Mouse (Mus musculus): ENCODE results near the gene Cep152. TPM values are rescaled to one million over a fixed set of nuclear protein-coding genes. Genes with fewer than 3 reads are reported as not detected.
A peak's percentile ranks its signal among the peaks of the same experiment; 100 is the strongest.

Cep152 gene
- total RNA-seq, 1 experiment from 2014 or later = 15.9 TPM

DNA sequence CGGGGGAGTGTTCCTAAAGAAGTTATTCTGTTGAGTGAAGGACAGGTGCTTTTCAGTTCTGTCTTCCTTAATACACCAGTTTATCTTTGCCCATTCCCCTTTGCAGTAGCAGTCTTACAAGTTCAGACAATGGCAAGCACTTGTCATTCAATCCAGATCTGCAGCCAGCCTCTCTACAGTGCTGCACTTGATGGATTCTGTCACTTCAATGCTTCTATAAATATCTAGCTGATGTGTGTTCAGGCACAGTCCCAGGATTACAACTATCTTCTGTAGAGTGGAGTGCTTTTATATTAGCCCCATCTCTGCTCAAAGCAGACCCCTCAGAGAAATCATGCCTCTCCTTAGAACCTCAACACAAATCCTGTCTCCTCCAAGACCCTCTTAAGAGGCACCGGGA lies 5.1 kb upstream of the Cep152 start:
- ATAC-seq (ENCODE audit: extremely low read depth, insufficient number of reproducible peaks, low FRiP score, poor library complexity, severe bottlenecking) = no peak

DNA sequence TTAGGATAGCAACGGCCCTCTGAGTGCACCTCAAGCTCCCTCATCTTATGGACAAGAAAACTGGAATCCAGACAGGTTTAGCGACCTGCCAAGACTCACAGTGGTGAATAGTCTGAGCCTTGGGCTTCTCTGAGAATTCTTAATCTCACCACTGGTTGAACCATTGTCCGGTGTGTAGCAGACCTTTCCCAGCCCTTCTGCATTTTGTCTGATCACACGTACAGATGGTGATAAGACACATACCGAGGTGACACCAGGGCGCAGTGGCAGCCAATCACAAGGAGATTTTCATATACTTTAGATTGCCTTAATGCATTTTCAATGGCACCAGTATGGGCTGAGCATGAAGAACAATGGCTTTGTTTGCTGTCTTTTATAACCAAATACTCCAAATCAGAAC lies 3.6 kb upstream of the Cep152 start:
- ATAC-seq (ENCODE audit: extremely low read depth, insufficient number of reproducible peaks, low FRiP score, poor library complexity, severe bottlenecking) = no peak

DNA sequence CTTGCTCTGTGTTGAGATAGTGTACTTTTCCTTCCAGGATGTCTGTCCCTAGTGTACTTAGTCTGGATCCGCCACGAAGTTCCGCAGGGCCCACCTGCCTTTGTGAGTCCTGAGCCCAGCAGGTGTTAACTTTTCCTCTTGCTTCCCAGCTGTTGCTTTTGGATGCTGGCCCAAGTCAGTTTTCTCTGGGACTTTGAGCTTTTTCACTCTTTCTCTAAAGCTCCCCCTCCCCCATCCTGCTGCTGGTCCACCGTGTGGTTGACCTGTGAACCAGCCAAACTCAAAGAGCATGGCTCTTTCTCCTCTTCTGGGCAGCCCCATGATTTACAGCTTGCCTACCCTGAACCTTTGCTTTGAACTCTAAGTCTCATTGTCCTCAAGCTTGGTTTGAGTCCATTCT lies 1.6 kb upstream of the Cep152 start:
- no peak for ATAC-seq (ENCODE audit: extremely low read depth, insufficient number of reproducible peaks, low FRiP score, poor library complexity, severe bottlenecking)

DNA sequence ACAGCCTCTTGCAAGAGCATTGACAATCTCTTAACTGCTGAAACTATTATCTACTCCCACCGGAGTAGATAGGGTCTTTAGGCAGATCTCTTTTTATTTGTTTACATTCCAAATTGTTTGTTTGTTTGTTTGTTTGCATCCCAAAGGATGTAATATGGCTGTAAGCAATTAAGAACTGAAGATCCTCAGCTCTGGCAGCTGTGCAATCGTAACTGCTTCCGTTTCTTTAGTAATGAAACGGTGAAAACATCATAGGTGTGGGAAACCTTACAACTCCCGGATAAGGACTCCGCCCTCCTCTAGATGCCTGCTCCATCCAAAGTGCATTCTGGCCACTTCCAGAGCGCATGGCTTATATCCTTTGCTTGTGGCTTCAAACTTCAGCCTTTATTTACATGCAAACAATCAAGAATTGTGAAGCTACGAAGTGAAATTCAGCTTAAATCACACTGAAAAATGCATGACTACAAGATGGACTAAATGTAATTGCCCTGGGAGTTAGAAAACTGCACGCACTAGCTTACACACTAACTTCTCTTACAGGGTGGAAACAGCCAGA lies 707 bp downstream of the Cep152 start:
- ATAC-seq (ENCODE audit: extremely low read depth, insufficient number of reproducible peaks, low FRiP score, poor library complexity, severe bottlenecking) = no peak

DNA sequence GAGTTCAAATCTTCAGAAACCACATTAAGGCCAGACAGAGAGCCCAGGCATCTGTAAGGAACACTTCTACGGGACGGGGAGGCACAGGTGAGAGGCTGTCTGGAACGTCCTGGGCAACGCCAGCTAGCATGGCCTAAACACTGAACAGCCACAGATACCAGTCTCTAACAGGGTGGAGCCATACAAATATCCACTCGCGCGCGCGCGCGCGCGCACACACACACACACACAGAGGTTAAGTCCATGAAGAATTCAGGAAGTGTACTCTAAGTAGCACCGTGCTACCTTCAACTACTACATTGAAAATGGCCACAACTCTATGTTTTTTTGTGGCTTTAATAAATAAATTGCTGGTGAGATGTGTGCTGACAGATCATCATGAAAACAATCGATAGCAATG lies 1.7 kb downstream of the Cep152 start:
- no peak for ATAC-seq (ENCODE audit: extremely low read depth, insufficient number of reproducible peaks, low FRiP score, poor library complexity, severe bottlenecking)

DNA sequence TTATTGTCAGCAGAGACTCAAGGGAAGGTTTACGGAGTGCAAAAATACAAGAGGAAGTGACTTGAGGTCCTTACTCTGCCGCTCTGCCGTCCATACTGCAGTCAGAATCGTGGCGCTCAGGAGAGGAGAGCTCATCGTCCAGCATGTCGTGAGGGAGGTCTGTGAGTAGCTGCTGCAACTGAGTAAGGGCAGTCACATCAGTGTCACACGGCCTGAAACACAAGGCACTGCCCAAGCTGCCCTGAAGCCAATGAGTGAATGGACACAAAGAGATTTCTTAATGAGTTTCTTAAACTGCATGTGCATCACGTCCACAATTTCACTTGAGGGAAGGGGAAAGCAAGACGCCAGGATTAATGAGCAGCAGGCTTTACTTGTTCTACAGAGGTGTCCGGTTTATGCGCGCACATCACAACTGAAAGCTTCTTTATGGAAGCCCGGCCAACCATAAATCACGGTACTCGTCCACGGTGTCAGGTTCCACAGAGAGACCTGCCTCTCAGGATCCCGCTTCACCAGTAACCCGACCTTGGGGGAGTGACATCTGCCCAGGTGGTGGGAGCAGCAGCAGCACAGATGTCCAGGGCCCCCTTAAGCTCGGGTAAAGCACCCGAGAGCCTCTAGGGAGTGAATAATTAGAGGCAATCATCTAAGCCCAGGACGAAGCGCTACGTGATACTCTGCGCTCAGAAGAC lies 4.6 kb downstream of the Cep152 start:
- ATAC-seq (ENCODE audit: extremely low read depth, insufficient number of reproducible peaks, low FRiP score, poor library complexity, severe bottlenecking) = no peak

DNA sequence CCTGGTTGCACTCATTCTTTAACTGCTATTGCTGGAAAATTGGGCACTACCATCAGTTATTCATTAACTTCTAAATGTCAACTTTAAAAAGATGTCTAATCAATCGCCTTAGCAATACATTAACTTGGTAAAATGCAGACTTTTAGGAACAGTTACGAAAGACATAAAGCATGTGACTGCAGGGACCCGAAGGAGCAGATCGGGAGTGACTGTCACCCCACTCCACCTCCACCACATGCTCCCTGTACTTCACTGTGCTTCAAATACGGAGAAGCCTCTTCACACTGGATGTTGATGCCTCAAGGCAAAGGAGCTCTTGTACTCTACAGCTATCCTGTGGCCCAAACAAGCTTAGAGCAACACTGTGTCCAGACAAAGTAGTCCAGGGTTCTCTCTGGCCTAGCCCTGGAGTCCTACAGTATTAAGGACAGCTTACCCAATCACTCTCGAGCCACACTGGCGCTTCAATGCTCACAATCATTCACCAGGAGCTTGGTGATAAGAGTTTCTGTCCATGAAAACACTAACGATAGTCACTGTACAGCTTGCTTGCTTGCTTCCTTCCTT lies 9.0 kb downstream of the Cep152 start:
- no peak for ATAC-seq (ENCODE audit: extremely low read depth, insufficient number of reproducible peaks, low FRiP score, poor library complexity, severe bottlenecking)

DNA sequence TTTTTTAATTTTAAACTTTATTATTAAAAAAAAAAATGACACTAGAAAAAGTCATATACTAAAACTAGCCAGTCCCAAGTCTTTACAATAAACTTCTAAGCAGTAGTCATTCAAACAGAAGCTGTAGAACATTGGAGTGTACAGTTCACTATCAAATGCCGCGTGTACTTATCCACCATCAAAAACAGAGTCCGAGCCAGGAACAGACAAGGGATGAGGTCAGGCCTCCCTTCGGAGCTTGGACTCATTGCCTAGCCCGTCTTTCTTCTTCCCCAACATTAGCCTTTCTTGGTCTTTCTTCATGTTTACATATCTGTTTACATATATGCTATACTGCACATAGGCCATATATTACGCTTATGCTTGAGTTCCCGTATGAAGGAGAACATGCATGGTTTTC lies 9.5 kb downstream of the Cep152 start:
- no peak for ATAC-seq (ENCODE audit: extremely low read depth, insufficient number of reproducible peaks, low FRiP score, poor library complexity, severe bottlenecking)

DNA sequence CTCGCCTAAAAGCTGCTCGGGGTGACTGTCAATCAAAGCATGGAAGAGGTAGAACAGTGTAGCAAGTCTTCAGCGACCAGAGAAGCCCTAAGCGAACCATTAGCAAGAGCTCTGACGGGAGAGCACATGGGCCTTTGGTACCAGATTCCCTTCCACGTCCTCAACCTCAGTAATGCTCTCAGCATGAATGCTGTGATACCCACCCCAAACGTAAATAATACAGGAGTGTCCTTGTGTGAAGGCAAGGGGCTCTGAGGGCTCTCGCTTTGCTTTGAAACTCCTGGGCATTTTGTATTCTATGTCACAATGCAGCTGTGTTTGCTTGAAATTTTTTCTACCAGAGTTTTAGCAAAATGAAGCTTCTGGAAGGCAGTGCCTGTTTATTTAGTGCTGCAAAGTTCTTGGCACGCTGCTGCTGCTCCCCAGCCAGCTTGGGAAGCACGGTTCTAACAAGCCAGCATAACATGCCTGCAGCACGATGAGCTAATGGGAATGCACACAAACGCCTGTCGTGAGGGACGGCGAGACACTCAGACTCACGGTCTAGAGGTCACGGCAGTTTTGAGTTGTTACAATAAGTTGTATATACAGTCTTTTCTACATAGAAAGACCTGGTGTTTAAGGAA lies 18.6 kb downstream of the Cep152 start:
- ATAC-seq (ENCODE audit: extremely low read depth, insufficient number of reproducible peaks, low FRiP score, poor library complexity, severe bottlenecking) = no peak

DNA sequence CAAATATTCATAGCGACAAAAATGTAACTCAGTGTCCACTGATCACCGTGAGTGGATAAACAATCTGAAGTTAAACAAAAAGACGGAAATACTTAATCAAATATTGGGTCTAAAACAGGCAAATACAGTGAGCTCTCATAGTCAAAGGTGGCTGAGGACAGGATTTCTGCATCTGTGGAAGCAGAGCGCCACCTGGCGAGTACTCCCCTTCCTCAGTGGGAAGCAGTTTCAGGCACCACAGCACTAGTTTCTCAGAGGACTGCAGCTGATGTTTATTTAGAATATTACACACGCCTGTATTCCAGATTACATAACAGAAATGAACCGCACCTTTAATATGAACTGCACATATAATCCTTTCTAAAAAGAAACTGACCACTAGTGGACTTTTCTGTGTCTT lies 20.3 kb downstream of the Cep152 start:
- ATAC-seq (ENCODE audit: extremely low read depth, insufficient number of reproducible peaks, low FRiP score, poor library complexity, severe bottlenecking) = no peak

DNA sequence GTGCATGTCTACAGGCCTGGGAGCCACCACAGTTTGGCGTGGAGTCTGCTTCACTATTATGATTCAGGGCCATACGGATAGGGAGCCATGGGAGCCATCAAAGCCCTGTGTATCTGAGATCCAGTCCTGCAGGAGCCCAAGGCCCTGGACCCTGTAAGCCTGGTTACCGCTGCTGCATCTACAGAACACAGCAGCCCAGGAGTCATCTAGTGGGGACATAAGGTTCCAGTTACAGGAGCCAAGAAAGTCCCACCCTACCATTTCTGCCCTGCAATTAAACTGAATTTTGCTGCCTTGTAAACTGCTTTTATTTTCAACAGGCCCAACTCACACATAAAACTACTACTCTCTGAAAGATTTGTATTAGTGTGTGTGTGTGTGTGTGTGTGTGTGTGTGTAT lies 21.9 kb downstream of the Cep152 start:
- no peak for ATAC-seq (ENCODE audit: extremely low read depth, insufficient number of reproducible peaks, low FRiP score, poor library complexity, severe bottlenecking)

DNA sequence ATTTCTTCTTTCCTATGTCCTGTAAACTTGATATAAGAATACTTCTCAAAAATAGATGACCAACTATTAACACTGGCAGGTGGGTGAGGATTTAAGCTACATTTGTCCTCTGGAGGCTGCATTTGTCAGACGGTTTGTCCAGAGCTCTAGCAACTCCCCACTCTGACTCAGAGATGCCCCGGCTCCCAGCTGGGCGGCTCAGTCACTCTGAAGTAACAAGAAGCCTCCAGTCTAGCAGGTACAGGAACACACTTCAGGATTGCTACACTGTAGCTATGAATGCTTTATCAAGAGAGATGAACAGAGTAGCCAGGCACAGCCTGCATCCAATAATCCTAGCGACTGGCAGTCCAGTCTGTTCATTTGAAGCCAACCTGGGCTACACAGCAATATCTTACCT lies 26.0 kb downstream of the Cep152 start:
- no peak for ATAC-seq (ENCODE audit: extremely low read depth, insufficient number of reproducible peaks, low FRiP score, poor library complexity, severe bottlenecking)

DNA sequence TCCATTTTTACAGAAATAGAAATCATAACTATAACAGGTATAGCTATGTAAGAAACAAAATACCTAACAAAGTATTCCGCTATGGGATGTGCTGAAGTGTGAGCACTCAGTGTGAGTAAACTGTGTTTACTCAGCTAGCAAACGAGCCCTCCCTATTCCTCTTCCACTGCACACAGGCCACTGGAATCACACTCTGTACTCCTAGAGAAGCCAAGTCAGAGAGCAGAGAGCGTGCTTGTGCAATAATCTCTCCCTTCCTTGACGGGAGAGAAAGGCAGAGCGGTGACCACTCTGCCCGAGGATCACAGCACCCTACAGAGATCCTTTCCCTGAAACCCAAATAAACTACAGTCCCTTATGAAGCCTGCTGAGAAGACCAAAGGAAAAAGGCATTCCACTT lies 26.7 kb downstream of the Cep152 start:
- no peak for ATAC-seq (ENCODE audit: extremely low read depth, insufficient number of reproducible peaks, low FRiP score, poor library complexity, severe bottlenecking)

DNA sequence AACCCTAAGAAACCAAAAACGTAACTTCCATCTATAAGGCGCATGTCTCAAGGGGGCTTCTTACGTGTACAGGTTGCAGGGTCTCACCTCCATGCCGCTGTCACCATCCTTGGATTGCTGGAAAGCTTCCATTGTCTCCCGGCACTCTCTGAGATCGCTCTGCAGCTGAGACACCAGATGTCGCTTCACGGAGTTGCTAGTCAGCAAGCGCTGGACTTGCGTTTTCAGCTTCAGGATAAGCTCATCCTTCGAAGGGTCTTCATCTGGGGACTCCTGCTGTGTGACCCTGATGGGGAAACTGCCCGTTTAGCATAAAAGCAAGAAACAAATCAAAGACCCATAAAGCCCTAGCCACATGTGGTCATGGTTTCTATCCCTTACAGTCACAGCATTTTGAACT lies 30.1 kb downstream of the Cep152 start:
- ATAC-seq (ENCODE audit: extremely low read depth, insufficient number of reproducible peaks, low FRiP score, poor library complexity, severe bottlenecking) = no peak

DNA sequence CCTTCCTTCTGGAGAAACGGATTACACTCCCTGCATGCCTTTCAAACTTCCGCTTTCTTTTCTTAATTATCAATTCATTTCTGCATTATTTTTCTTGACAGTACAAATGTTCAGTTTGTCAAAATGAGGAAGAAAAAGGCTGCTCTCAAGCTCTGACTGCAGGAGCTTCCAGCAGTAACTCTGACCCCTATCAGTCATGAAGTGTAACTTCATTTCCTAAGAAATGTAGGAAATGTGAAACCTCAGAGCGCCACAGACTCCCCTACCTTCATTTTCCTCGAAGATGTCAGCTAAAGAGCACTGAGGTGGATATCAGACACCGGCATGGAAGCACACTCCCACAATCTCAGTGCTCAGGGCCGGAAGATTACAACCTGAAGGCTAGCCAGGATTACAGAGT lies 30.8 kb downstream of the Cep152 start:
- ATAC-seq (ENCODE audit: extremely low read depth, insufficient number of reproducible peaks, low FRiP score, poor library complexity, severe bottlenecking) = no peak

DNA sequence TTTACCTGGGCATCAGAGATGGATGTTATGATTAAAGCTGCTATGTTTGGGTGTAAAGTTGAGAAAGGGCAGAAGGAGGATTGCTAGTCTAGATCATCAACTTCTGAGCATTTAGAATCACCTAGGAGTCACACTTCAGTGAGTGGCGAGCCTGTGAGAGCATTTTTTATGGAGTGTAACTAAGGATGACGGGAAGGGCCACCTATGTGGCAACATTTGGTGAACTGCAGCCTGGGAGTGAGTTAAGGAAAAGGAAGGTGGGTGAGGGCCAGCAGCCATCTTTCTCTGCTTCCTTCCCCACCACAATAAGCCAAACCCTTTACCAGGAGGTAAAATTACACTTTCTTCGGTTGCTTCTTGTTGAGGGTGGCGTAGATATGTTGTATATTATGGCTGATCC lies 33.0 kb downstream of the Cep152 start:
- ATAC-seq (ENCODE audit: extremely low read depth, insufficient number of reproducible peaks, low FRiP score, poor library complexity, severe bottlenecking) = no peak

DNA sequence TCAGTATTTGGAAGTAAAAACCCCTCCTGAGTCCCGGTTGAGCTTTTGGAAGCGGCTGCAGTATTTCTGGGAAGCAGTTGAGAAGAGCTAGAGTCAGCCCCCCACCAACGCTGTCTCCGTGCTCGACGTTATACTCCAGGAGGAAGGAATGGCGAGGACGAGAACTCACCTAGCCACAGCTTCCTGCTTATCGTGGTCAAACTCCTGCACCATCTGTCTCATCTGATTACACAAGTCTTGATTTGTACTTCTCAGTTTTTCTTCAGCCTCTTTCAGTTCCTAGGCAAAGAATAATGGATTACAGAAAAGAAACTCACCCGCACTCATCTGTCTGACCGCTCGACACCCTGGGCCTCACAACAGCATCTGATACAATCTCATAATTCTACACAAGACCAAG lies 35.6 kb downstream of the Cep152 start:
- peak; percentile 41; the same call in 1 of the 2 replicates for ATAC-seq (ENCODE audit: extremely low read depth, insufficient number of reproducible peaks, low FRiP score, poor library complexity, severe bottlenecking)

DNA sequence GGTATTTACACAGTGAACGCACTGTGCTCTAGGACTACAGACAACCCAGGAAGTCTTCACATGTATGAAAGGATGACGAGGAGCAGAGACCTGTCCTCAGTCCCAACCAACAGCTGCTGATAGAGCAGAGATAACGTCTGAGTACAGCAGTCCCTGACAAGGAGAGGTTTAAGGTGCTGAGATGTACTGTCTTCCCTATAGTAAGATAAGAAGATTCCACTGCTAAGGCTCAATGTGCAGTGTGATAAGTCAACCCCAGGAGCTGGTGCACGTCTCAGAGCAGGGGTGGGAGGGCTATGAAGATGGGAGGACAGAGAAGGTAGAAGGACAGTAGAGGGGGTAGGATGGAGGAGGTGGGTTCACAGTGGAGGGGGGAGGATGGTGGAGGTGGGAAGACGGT lies 43.8 kb downstream of the Cep152 start:
- no peak for ATAC-seq (ENCODE audit: extremely low read depth, insufficient number of reproducible peaks, low FRiP score, poor library complexity, severe bottlenecking)

DNA sequence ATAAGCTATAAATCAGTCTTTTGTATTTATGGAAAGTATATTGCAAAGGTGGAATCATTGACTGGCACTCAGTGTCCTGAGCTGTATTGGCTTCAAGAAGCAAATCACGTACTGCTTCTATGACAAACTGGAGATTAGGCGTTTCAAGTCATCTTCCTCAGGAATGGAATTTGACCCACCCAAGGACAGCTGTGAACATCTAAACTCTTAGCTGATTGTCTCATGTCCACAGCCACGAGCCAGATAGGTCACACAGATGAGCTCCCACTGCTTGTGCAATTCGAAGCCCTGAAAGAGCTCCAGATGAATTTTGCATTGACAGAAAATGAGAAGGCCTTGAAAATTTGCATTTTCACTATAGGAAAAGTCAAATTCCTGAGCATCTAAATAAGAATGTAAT lies 47.2 kb downstream of the Cep152 start:
- no peak for ATAC-seq (ENCODE audit: extremely low read depth, insufficient number of reproducible peaks, low FRiP score, poor library complexity, severe bottlenecking)

DNA sequence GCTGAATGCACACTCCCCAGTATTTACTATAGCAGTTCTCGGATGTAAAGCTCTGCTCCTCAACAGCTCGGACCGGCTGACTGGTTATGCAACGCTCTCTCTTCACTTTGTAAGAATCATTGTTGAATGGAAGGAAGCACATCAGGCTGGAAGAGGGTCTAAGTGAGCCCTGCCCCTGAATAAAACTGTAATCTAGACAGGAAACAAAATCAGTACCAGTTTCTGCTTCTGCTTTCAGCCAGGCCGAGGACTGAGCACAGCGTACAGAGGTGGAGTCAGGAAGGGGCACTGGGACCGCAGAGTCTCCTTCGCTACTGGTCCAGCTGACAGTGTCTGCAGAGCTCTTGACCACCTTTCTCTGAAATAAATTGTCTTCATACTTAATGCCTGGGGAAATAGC lies 48.4 kb downstream of the Cep152 start:
- ATAC-seq (ENCODE audit: extremely low read depth, insufficient number of reproducible peaks, low FRiP score, poor library complexity, severe bottlenecking) = no peak
